Mouse (Mus musculus) hematopoietic stem cell, adult 5-6 weeks (primary cell): ENCODE data around the gene Eif3c. TPM values are rescaled to one million over a fixed set of nuclear protein-coding genes. Genes with fewer than 3 reads are reported as not detected.

ENCODE experiments used
- ATAC-seq, 2 experiments: fragments of 125-278 bp in 1 of 2; replicated peaks in 1 of 2; 2 replicates each; pipeline ENCODE4 v1.8.0; 2016 to 2017; ENCODE audit warnings: inconsistent platforms in 2 of 2, mild to moderate bottlenecking in 2 of 2, moderate number of reproducible peaks in 2 of 2, low read depth in 1 of 2, moderate TSS enrichment in 1 of 2; ENCODE audit not compliant: low FRiP score in 2 of 2, poor library complexity in 2 of 2, severe bottlenecking in 2 of 2, insufficient read depth in 1 of 2, low TSS enrichment in 1 of 2
- total RNA-seq: library from RNA; stranded (forward); fragments of 172-1452, 232-1000 nt; gene quantifications from 2 replicates; pipeline ENCODE4 v1.2.3, GENCODE M21; 2017

Eif3c gene
- total RNA-seq, 1 experiment from 2014 or later = 207 TPM

DNA sequence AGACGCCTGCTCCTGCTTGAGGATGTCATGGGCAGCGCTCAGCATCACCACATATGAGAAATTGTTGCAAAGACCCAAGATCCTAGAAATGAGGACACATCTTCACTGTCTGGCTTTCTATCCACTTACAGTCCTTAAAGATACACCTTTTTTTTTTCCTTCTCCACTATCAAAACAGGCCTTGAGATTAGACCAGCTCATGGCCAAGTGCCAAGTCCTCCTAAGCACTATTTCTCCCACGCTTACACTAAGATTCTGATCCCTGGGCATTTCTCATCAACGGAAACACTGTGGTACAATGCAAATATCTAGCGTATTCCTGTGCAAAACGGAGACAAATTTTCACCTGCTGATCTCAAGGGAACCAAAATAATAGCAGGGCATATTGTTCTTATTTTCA is 15.4 kb upstream of the Eif3c start:
- ATAC-seq = no peak

DNA sequence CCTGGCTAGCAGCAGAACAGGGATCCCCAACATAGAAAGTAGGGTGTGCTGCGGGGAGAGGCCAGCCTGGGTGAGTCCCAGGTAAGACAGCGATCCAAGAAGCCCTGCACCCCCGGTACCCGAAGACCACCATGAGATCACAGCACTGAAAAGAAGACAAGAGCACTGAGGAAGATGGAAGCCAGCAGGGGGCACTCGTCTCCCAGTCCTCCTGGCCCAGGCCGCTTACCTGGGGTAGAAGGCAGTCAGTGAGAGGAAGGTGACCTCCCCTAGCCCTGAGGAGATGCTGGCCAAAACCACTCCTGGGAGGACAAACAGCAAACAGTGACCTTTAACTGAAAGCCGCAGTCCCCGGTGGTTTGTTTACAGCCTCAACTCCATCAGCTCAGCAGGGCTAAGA is 13.0 kb upstream of the Eif3c start:
- no peak for ATAC-seq

DNA sequence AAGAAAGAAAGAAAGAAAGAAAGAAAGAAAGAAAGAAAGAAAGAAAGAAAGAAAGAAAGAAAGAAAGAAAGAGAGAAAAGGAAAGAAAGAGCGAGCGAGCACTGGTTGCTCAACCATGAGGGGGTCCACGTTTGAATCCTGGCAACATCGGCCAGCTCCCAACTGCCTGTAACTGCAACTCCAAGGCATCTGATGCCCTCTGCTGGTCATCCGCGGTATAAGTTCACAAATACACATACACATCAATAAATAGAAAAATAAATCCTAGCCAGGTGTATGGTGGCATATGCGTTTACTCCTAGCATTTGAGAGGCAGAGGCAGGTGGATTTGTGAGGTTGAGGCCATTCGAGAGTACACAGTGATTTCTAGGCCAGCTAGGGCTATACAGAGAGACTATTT is 10.7 kb upstream of the Eif3c start:
- peak in 1 of 2 experiments; percentile 46; a peak in 1 of 4 replicates for ATAC-seq

DNA sequence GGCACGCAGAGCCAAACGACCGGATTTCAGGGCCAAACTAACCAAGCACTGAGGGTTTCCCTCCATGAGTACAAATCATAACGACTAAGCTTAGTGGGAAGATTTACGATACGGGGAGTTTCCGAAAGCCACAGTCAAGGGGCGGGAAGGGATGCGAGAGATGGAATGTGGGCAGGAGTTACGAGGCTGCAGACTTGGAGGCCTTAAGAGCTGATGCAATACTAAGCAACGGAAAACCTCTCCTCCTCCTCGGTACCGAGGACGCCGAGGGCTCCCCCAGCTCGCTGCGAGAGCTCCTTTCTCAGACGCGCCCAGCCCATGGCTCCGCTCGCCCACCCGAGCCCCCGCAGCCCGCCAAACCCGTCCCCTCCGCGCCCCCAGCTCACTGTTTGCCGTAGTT is 518 bp downstream of the Eif3c start:
- ATAC-seq = peak; percentile 8 to 54; a peak in 2 of 4 replicates

DNA sequence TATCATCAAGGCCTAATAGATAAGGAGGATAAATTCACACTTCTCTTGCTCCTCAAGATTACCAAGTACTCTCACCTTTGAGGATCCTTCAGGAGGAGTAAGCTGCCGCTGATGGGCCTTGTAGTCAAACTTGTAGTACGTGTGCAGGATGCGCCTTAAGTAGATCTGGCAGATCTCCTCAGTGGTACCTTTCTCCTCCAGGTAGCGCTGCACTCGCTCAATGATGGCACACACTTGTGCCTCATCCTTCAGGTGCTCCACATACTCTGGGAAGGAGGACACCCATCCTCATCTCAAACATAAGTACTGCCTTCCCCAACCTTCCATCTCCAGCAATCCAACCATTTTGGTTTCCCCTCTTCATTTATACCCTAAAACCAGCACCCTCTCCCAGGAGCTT is 9.6 kb downstream of the Eif3c start:
- ATAC-seq = no peak

DNA sequence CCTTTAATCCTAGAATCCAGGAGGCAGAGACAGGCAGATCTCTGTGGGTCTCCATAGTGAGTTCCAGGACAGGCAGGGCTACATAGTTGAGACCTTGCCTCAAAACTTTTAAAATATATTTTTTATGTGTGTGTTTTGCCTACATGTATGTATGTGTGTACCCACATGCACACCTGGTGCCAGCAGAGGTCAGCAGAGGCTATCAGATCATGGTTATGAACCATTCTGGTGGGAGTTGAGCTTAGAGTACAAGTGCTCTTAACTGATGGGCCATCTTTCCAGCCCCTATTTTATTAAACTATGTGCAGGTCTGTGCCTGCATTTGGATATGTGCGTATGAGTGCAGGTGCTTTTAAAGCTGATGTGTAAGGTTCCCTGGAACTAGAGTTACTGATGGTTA is 11.4 kb downstream of the Eif3c start:
- no peak; a peak in 1 of 4 replicates for ATAC-seq

DNA sequence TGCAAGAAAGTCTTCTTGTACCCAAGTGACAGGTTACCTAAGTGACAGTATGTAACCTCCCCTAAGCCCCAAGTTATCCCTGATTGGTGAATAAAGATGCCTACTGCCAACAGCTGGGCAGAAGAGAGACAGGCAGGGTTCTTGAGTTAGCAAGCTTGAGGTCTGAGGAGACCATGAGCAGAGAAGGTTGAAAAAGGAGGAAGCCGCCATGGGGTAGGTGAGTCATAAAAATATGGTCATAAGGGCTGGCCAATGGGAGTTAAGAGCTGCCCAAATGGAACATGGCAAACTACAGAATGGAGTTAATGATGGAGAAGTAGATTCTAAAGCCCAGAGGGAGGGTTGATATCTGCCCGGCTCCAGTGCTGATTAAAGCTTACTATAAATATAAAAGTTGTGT is 20.6 kb downstream of the Eif3c start:
- ATAC-seq = no peak

DNA sequence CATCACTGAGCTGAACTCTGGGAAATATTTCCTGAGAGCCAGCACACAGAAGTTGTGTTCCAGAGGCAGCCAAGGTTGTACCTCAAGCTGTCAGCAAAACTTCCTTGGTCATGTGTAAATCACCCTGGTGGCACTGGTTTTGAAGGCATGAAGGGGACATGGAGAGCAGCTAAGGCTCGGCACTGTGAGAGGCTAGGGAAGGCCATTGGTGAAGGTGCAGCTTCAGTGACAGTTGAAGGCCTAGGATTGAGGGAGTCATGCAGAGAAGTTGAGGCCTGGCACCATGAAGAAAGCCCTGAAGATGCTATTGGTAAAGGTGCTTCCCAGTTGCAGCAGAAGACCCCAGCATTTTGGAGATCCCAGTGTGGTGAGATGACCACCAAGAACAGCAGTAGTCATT is 24.6 kb downstream of the Eif3c start:
- no peak for ATAC-seq

DNA sequence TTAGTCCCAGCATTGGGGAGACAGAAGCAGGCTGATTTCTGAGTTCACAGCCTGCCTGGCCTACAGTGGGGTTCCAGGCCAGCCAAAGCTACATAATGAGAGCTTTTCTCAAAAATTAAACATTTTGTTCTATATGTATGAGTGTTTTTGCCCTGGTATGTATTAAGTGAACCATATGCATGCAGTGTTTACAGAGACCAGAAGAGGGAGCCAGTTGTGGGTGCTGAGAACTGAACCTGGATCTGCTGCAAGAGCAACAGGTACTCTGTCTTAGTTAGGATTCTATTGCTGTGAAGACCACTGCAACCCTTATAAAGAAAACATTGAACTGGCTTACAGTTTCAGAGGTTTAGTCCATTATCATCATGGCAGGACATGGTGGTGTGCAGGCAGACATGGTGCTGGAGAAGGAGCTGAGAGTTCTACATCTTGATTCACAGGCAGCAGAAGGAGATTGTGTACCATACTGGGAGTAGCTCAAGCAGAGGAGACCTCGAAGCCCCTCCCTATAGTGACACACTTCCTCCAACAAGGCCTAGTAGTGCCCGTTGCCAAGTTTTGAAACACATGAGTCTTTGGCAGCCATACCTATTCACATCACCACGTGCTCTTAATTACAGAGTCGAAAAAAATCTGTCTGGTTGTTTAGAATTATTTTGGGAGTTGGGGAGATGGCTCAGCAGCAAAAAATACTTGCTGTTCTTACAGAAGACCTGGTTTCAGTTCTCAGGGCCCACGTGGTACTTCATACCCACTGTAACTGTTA is 28.2 kb downstream of the Eif3c start:
- peak in 1 of 2 experiments; percentile 80; a peak in 2 of 4 replicates for ATAC-seq

DNA sequence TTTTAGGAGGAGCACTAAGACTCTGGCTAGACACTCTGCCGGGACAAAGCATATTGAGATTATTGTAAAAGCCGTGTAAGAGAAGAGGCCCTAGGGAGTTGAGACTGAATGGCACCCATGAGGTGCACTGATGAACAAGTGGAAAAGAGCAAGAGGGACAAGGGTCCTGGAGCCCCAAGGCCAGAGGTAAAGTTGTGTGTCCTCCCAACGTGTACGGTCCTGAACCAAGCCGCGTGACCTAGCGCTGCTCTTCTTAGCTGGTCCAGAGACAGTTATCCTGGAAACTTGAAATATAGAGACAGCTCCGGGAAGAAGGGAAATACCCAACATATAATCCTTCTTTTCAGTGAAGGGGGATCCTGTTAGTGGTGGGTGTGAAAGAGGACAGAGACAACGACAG is 29.7 kb downstream of the Eif3c start:
- no peak for ATAC-seq

DNA sequence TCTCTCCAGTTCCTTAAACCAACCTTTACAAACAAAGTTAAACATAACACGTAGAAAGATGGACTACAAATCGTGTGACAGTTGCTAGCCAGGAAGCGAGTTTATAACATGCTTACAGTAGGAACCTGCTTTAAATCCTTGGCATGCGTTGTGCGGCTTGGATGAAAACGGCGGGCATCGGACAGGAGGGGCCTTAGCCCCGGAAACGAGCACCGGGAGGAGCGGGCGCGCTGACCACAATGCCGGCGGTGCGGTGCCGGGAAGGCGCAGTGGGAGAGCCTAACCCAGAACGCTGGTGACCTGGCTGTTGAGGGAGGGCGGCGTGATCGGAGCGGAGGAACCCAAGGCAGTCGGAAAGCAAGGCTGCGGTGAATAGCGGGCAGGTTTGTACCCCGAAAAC is 30.4 kb downstream of the Eif3c start:
- peak; percentile 37 to 50; a peak in 2 of 4 replicates for ATAC-seq

DNA sequence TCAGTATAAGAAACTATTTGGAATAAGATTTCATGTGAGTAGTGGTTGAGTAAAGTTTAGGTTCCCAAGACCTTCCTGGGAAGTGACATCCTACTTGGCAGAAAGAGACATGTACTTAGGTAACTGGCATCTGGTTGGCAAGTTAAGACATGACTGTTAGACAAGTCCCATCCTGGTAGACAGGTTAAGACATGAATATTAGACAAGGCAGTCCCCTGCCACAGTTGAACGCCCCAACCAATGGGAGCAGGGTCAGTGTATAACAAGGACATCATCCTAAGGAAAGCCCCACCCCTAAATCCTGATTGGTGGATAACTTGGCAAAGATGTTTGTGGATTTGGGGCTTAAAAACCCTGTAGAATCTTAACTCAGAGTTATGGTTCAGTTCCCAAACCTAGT is 32.8 kb downstream of the Eif3c start:
- no peak for ATAC-seq

DNA sequence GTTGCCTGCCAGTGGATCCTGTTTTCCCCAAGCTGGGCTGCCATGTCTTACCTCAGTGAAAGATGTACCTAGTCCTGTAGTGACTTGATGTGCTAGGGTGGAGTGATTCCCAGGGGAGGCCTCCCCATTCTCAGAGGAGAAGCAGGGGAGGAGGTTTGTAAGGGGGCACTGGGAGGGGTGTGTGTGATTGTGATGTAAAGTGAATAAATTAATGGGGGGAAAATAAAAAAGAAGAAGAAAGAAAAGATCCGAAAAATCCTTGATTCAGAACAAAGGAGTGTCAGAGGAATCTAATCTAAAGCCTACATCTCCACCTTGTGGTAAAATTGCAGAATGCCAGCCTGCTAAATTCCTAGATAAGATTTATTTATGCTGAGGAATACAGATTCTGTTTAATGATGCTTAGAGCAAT is 38.0 kb downstream of the Eif3c start:
- ATAC-seq = peak in 1 of 2 experiments; percentile 68; a peak in 1 of 4 replicates

DNA sequence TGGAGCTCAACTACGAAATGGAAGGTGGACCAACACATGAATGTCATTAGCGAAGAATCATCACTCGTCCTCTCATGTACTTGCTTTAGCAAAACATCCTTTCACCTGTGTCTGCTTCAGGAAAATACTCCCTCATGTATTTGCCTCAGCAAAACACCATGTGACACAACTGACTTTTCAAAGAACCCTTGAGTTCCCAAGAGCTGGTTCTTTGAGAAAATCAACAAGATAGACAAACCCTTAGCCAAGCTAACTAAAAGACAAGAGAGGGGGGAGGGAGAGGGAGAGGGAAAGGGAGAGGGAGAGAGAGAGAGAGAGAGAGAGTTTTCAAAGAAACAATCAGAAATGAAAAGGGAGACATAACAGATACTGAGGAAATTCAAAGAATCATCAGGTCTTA is 42.9 kb downstream of the Eif3c start:
- no peak for ATAC-seq

DNA sequence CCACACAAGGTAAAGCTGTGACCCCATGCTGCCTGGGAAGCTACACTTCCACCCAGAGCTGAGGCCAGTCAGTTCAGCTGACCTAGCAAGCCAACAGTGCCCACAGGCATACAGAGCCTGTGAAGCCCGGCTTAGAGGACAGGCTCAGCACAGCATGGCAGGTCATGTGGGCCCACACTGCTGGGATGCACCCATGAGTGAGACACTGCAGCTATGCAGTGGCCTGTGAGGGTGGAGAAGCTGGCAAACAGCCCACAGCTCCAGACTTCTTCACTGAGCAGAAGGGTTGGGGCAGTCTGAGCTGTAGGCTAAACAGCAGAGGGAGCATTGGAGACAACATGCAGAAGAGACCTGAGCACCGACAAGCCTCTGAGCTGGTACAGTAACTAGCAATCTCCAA is 46.7 kb downstream of the Eif3c start:
- no peak for ATAC-seq

DNA sequence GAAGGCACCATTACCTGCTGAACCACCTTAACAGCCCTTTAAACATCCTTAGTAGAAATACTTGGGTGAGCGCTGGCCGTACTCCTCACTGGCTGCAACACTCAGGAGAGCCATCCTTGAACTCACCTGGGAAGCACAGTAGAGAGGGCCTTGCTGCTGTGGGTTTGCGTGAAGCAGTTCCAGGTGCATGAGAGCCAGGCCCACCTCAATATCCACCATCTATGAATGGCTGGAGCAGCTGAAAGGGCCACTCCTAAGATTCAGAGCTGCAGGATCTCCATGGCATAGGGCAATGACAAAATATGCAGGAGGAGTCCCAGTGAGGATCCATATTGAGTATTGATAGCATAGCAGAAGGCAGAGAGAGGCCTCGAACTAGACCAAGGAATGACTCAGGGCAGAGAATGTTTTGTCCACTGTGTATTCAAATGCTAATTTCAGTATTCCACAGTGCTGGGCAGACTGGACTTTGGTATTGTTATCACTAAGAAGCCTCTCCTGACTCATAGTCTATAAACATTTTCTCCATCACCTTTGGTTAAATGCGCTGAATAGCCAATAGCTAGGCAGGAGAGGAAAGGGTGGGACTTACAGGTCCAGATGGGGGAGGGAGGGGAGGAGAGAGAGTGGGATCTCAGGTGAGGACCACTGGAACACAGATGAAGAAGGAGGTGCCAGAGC is 47.8 kb downstream of the Eif3c start:
- ATAC-seq = no peak

DNA sequence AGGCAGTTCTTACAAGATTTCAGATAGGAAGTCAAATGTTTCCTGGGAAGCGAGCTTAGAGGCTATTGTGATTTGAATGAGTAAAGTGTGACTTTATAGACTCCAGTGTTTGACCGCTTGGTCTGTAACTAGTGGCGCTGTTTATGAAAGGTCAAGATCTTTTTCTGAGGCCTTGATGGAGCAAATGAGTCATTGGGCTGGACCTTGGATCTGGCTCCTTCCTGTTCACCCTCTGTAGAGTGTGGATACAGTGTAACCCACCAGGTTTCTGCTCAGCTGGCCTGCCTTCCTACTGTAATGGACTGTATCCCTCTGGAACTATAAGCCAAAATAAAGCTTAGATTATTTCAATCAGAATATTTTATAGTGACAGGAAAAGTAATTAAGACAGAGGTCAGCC is 54.9 kb downstream of the Eif3c start:
- no peak for ATAC-seq

DNA sequence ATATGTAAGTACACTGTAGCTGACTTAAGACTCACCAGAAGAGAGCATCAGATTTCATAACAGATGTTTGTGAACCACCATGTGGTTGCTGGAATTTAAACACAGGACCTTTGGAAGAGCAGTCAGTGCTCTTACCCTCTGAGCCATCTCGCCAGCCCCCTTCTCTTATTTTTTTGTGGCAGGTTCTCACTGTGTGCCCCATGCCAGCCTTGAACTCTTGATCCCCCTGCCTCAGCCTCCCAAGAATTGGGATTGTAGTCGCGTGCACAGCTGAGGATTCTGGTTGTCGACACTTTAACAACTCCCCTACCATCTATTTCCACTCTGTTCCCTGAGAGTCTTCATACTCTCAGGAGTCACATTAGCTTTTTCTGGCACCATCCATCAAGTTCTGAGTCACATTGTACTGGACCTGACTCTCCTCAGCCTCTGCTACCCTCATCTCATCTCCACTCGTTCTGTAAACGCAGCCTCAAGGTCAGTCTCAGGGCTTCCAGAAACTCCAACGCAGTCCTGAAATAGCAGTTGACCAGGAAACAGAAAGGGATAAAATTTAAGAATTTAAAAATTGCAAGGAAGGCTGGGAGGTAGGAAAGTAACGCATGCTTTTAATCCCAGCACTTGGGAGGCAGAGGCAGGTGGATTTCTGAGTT is 59.0 kb downstream of the Eif3c start:
- ATAC-seq = no peak
